Mouse (Mus musculus): ENCODE measurements around the gene Msgn1.

The Msgn1 gene

GRCm38 (mm10) chr12:11198026-11198425 is 10.7 kb downstream of the Msgn1 start:
- DNase-seq = no peak

DNA sequence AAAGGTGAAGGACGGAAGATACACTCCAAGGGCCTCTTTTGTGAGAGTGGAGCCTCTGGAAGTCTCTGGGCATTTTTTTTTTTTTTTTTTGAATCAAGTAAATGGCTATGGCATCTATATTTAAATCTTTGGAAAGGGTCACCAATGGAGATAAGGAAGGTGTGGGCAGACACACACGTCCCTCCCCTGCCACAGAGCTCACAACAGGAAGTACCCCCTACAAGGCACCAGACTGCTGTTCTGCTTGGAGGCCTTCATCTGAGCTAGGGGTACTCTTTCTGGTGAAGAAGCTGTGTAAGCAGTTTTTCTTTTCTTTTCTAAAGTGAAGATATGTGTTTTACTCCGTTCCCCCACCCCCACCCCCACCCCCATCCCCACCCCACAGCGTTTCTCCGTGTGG is 11.9 kb downstream of the Msgn1 start:
- no peak for DNase-seq

DNA sequence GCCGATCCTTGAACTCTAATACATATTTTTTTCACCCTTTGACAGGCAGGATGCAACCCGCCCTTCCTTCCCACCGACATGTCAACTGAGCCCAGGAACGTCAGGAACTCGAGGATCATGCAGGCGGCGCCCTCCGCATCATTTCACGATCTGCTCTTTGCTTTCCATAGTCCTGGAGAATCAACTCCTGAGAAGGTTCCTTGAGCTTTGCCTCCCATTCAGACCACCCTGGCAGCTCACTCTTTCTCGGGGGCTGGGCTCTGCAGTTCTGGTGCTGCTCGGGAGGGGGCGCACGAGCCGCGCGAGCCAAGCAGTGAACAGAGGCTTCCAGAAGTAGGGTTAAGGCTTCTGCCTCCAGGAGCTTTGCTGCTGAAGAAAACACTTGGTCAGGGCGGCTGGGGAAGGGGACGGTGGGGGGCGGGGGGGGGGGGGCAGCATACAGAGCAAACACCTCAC is 12.6 kb downstream of the Msgn1 start:
- DNase-seq = peak; percentile 81

- DNase-seq = no peak
Observed at GRCm38 (mm10) chr12:11195031-11195430, 13.7 kb downstream of the Msgn1 start.

DNA sequence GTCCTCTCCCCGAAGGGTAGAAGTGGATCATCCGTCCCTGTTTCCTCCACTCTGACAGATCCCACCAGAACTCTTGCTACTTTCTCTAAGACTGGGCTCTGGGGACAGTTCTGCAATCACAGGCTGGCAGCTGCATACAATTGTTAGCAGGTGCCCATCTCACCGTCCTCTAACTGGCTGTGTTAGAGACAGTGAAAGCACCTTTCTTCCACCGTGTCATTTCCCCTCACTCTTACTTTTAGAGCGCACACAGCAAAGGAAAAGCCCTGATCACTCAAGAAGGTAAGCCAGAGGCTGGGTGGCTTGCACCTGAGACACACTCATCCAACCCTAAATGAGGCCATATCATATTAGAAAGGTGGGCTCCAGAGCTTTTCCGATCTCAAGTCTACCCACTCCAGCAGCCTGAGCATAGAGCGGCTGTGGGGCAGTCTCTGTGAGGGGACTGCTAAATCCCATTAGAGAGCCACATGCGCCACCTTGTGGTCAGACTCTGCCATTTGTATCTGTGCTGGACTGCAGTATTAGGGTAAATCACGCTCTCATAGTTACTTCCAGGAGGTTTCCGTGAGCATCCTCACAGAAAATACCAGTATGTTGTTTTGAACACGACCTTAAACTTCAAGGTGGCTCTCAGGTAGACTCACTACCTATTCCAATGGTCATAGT is 30.2 kb downstream of the Msgn1 start:
- peak; percentile 93 for DNase-seq

DNA sequence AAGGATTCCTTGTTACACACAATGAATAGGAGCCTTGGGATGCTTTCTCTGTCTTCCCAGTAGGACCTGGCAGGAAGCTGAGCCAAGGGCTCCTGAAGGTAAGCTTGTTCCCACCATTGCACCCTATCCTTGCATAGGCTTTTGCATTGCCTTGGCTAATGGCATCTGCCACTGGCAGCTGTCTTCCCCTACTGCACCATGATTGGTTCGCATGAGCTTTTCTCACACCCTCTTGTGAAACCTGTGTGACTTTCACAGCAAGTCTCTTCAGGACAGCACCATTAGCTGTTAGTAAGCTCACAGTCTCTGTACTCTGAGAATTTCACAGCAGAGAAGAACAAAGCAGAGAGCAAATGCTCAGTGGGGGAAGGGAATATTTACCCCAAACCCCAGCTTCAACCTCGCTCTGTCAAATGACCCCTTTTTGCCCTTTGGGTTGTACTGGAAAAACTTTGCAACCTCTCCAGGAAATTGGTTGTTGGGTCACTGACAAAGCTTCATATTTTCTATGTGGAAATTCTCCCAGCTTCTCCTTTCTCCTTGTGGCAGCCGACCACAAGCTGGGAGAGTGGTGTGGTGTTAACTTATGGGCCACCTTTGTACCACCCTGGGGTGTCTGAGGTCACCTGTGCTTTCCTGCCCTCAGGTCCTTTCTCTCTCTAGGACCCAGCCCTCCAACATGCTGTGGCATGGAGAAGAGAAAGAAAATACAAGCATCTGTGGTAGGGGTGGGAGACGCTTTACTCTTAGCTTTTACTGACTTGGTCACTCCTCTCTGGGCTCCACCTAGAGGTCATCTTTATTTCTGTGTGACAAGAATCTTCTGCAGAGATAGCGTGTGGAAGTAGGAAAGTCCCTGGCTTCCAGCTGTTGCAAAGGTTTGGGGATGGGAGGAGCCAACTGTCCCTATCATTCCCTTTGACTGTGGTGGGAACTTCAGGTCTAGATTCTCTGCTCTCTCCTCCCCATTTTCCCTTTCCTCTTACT is 31.1 kb downstream of the Msgn1 start:
- no peak for DNase-seq

- DNase-seq = no peak
Observed at GRCm38 (mm10) chr12:11158670-11159069, 50.1 kb downstream of the Msgn1 start.

Measured in lung, postnatal 14 days (tissue).